Mouse (Mus musculus) lung, adult 2 months (tissue): ENCODE measurements at regions not wholly inside any gene's neighbourhood (a gene's known extent, or its start where the extent isn't known, plus 50 kb on each side); places are given as distances from the start of the nearest gene placed in this dataset.

Experiments
- CTCF ChIP-seq: fragments of 200-500 bp; IDR thresholded peaks from 2 replicates; pipeline ENCODE4 v1.5.1; 2011; ENCODE audit warnings: mild to moderate bottlenecking, low read length, control low read depth; ENCODE audit not compliant: insufficient read depth
- POLR2A ChIP-seq: fragments of 200-500 bp; IDR thresholded peaks from 2 replicates; pipeline ENCODE4 v1.6.1; 2011; ENCODE audit warnings: low read depth, mild to moderate bottlenecking, control low read depth, low read length, borderline replicate concordance; ENCODE audit errors: extremely low read depth

DNA sequence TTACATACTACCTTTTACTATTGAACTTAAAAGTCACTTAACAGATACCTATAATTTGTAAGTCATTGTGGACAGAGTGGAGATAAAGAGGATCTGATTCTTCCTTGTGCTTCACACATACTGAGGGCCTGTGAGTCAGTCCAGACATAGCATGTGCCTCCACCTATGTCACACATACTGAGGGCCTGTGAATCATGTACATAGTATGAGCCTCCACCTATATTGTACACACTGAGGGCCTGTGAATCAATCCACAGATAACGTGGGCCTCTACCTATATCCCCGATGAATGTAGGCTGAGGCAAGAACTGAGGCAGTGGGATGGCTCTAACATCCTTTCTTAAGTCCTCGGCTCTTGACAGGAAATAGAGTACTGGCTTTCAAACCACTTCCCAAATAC, 505.2 kb upstream of the Camk1g start:
- TF ChIP-seq CTCF (no peak), POLR2A (no peak)
